Mouse (Mus musculus): ENCODE results near the gene Rab3il1. TPM values are rescaled to one million over a fixed set of nuclear protein-coding genes. Genes with fewer than 3 reads are reported as not detected.

The Rab3il1 gene
- polyA plus RNA-seq, 1 experiment: 6.0 TPM

GRCm38 (mm10) chr19:10003696-10004095 is 2.2 kb downstream of the Rab3il1 start:
- 98% methylated on average over 1 of the region's 1 CpGs for WGBS
- DNase-seq (ENCODE audit: low read depth, low spot score): no peak

- DNase-seq (ENCODE audit: low read depth, low spot score): no peak
- 58% methylated on average over 1 of the region's 1 CpGs for WGBS
Observed at GRCm38 (mm10) chr19:10011408-10011807, 9.9 kb downstream of the Rab3il1 start.

- DNase-seq (ENCODE audit: low read depth, low spot score): no peak
- WGBS: 42% methylated on average over 6 of the region's 6 CpGs
Observed at GRCm38 (mm10) chr19:10012827-10013278, 11.4 kb downstream of the Rab3il1 start.

GRCm38 (mm10) chr19:10013348-10013747 is 11.9 kb downstream of the Rab3il1 start:
- 73% methylated on average over 3 of the region's 3 CpGs for WGBS
- no peak for DNase-seq (ENCODE audit: low read depth, low spot score)

- WGBS: 73% methylated on average over 5 of the region's 5 CpGs
- no peak for DNase-seq (ENCODE audit: low read depth, low spot score)
Observed at GRCm38 (mm10) chr19:10013913-10014312, 12.4 kb downstream of the Rab3il1 start.

- DNase-seq (ENCODE audit: low read depth, low spot score): no peak
- WGBS: 48% methylated on average over 13 of the region's 13 CpGs
Observed at GRCm38 (mm10) chr19:10014824-10015223, 13.4 kb downstream of the Rab3il1 start.

- no peak for DNase-seq (ENCODE audit: low read depth, low spot score)
- WGBS: 85% methylated on average over 4 of the region's 4 CpGs
Observed at GRCm38 (mm10) chr19:10015442-10015841, 14.0 kb downstream of the Rab3il1 start.

- no peak for DNase-seq (ENCODE audit: low read depth, low spot score)
- WGBS: 92% methylated on average over 4 of the region's 4 CpGs
Observed at GRCm38 (mm10) chr19:10016151-10016550, 14.7 kb downstream of the Rab3il1 start.

- WGBS: 10% methylated on average over 44 of the region's 44 CpGs
- peak; percentile 51 for DNase-seq (ENCODE audit: low read depth, low spot score)
Observed at GRCm38 (mm10) chr19:10017637-10018526, 16.4 kb downstream of the Rab3il1 start.

- no peak for DNase-seq (ENCODE audit: low read depth, low spot score)
- WGBS: 1% methylated on average over 3 of the region's 3 CpGs
Observed at GRCm38 (mm10) chr19:10018527-10018818, 17.0 kb downstream of the Rab3il1 start.

GRCm38 (mm10) chr19:10019214-10019760 is 17.8 kb downstream of the Rab3il1 start:
- 78% methylated on average over 4 of the region's 4 CpGs for WGBS
- DNase-seq (ENCODE audit: low read depth, low spot score): no peak

- no peak for DNase-seq (ENCODE audit: low read depth, low spot score)
Observed at GRCm38 (mm10) chr19:10021981-10022380, 20.5 kb downstream of the Rab3il1 start.

GRCm38 (mm10) chr19:10022414-10023303 is 21.2 kb downstream of the Rab3il1 start:
- DNase-seq (ENCODE audit: low read depth, low spot score): no peak
- WGBS: 62% methylated on average over 5 of the region's 5 CpGs

More at GRCm38 (mm10) chr19:10021981-10022380, 20.5 kb downstream of the Rab3il1 start:
- WGBS: 72% methylated on average over 2 of the region's 2 CpGs

GRCm38 (mm10) chr19:10023304-10023758 is 21.9 kb downstream of the Rab3il1 start:
- DNase-seq (ENCODE audit: low read depth, low spot score): no peak
- WGBS: 72% methylated on average over 9 of the region's 9 CpGs

- 21% methylated on average over 8 of the region's 8 CpGs for WGBS
- no peak for DNase-seq (ENCODE audit: low read depth, low spot score)
Observed at GRCm38 (mm10) chr19:10025169-10025875, 23.9 kb downstream of the Rab3il1 start.

- WGBS: 70% methylated on average over 2 of the region's 2 CpGs
- no peak for DNase-seq (ENCODE audit: low read depth, low spot score)
Observed at GRCm38 (mm10) chr19:10029746-10030145, 28.3 kb downstream of the Rab3il1 start.

- 40% methylated on average over 8 of the region's 8 CpGs for WGBS
- no peak for DNase-seq (ENCODE audit: low read depth, low spot score)
Observed at GRCm38 (mm10) chr19:10033211-10033973, 31.9 kb downstream of the Rab3il1 start.

- 80% methylated on average over 5 of the region's 5 CpGs for WGBS
- DNase-seq (ENCODE audit: low read depth, low spot score): no peak
Observed at GRCm38 (mm10) chr19:10034356-10034755, 32.9 kb downstream of the Rab3il1 start.

All from large intestine, adult 2 months (tissue).